ENCODE assay signal across 8 mouse cellular contexts in the genomic region with DNA sequence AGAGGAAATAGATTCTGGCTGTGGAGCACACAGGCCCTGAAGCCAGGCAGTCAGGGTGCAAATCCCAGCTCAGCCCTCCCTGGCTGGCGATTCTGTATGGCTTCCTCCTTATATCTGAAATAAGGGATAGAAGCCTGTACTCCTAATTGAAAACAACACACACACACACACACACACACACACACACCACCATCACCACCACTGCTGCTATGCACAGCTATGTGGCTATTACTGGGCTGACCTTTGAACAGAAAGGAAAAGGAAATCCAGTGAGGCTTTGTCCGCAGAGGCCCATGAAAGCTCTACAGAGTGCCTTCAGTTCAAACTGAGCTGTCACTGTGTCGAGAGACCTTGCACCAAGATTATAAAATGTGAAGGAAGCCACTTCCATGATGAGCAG.
DNase-seq lines count a peak whose midpoint lies in the region; ATAC-seq and TF ChIP-seq lines count a peak whose summit lies in the region.

No protein-coding gene starts in this region.

- 50% methylated on average over 3 of the region's 3 CpGs for WGBS in kidney, embryonic 14.5 days
- WGBS in forebrain, embryonic 12.5 days = 62% methylated on average over 3 of the region's 3 CpGs

- no peaks in the 10 kb centered on the region for H3K36me3 ChIP-seq in kidney, embryonic 14.5 days (ENCODE audit: control insufficient read depth, insufficient read depth, low read length)
- no peaks in the 10 kb centered on the region for H3K36me3 ChIP-seq in forebrain, embryonic 12.5 days (replicated peaks)
- no peaks in the 10 kb centered on the region for H3K36me3 ChIP-seq in myocyte (ENCODE audit: control insufficient read depth, insufficient read depth)

- ATAC-seq in kidney, embryonic 14.5 days (ENCODE audit: low FRiP score, low TSS enrichment) = no peak
- ATAC-seq in forebrain, embryonic 12.5 days (ENCODE audit: low FRiP score) = no peak

- H3K9me3 ChIP-seq in kidney, embryonic 14.5 days (ENCODE audit: control insufficient read depth, low read length) = no peaks in the 10 kb centered on the region
- H3K9me3 ChIP-seq in forebrain, embryonic 12.5 days = no peaks in the 10 kb centered on the region

- no peak for DNase-seq in kidney, adult 18-20 months
- DNase-seq in kidney, postnatal 10 days = peak; percentile 51
- DNase-seq in cerebellum, adult 8-10 months = no peak
- DNase-seq in urinary bladder, postnatal 36 days (ENCODE audit: low spot score in 2 of 2) = no peak
- DNase-seq in right cerebral cortex, postnatal 10 days (ENCODE audit: low spot score in 2 of 2) = no peak

- TF ChIP-seq POLR2A in myocyte (IDR thresholded peaks at IDR 0.05; ENCODE audit: insufficient read length, low read depth) = no peak

- H3K9ac ChIP-seq in kidney, embryonic 14.5 days (ENCODE audit: low read depth, low read length) = no peak overlapping the region
- no peak overlapping the region for H3K9ac ChIP-seq in forebrain, embryonic 12.5 days

- peaks cover 95% of the 10 kb centered on the region for H3K79me2 ChIP-seq in myocyte (ENCODE audit: control insufficient read depth, insufficient read depth)

- no peak overlapping the region for H3K4me3 ChIP-seq in kidney, embryonic 14.5 days (ENCODE audit: low read length)
- H3K4me3 ChIP-seq in forebrain, embryonic 12.5 days (replicated peaks) = no peak overlapping the region
- H3K4me3 ChIP-seq in myocyte = no peak overlapping the region

- H3K4me2 ChIP-seq in kidney, embryonic 14.5 days (replicated peaks; ENCODE audit: low read depth, low read length) = no peak overlapping the region
- H3K4me2 ChIP-seq in forebrain, embryonic 12.5 days = no peak overlapping the region
- H3K4me2 ChIP-seq in myocyte (ENCODE audit: low read depth) = peak overlapping the region; percentile 81

- peak overlapping the region; percentile 24; the same call in 1 of the 2 replicates for H3K27ac ChIP-seq in kidney, embryonic 14.5 days (ENCODE audit: low read depth, low read length)
- peak overlapping the region; percentile 73 for H3K27ac ChIP-seq in forebrain, embryonic 12.5 days

- H3ac ChIP-seq in myocyte (ENCODE audit: control insufficient read depth, insufficient read length) = no peak overlapping the region

- H3K27me3 ChIP-seq in kidney, embryonic 14.5 days (ENCODE audit: control insufficient read depth, insufficient read depth, low read length) = no peaks in the 10 kb centered on the region
- no peaks in the 10 kb centered on the region for H3K27me3 ChIP-seq in forebrain, embryonic 12.5 days
- no peaks in the 10 kb centered on the region for H3K27me3 ChIP-seq in myocyte (ENCODE audit: control insufficient read depth, insufficient read depth, insufficient read length)

- peaks cover 43% of the 10 kb centered on the region for H3K4me1 ChIP-seq in kidney, embryonic 14.5 days (ENCODE audit: control insufficient read depth, insufficient read depth, low read length)
- peaks cover 76% of the 10 kb centered on the region for H3K4me1 ChIP-seq in forebrain, embryonic 12.5 days

TF ChIP-seq in myocyte, 11 proteins besides CTCF, POLR2A, EP300 and RAD21:
- no peak for TF ChIP-seq E2F4 (IDR thresholded peaks at IDR 0.05; ENCODE audit: insufficient read depth)
